Mouse (Mus musculus): ENCODE measurements at regions not wholly inside any gene's neighbourhood (a gene's known extent, or its start where the extent isn't known, plus 50 kb on each side); places are given as distances from the start of the nearest gene placed in this dataset.

DNA sequence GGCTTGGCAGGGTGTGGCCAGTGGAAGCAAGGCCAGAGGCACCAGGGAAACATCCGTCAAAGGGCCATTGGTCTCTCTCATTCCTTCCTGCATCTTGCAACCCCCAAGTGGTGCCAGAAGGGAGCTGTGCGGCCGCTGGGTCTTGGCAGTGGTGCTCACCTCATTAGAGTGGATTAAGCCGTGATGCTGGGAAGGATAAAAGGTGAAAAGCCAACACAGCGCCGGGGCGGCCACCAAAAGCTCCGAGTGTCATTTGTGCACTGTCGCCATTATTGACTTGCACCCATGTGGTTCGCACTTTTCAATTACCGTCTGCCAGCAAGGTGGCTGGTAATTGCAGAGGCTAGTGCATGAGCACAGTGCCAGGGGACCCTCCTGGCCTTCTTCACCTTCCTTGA, 158.7 kb upstream of the Irx1 start:
- TF ChIP-seq CTCF (IDR thresholded peaks at IDR 0.05) (no peak), EP300 (IDR thresholded peaks at IDR 0.05) (no peak)
